10 mouse cellular contexts compared by ENCODE assay signal in the genomic region with DNA sequence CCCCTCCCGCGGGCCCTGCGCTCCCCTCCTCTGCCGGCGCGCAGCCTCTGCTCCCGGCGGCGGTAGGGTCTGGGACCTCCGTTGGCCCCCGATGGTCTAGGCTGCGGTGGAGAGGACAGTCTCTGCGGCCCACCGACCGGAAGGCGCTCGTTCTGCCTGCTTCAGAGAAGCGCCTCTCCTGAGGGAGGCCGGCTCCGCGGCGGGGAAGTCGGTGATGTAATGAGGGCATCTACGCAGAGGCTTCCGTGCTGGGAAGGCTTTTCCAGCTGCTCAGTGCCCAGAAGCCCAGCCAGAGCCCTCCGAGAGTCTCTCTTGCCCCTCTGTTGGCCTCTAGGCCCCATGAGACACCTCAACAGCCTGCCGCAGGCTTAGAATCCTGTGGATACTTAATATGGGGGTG.
DNase-seq lines count a peak whose midpoint lies in the region; ATAC-seq and TF ChIP-seq lines count a peak whose summit lies in the region.
"Had no signal": no experiment of that assay in that cellular context is flagged by ENCODE, and none has a peak within 500 bp of the region (broad histone marks: within the 10 kb centered on the region; RNA-seq: fewer than 3 reads in every experiment).

No protein-coding gene starts in this region.

- DNase-seq in frontal cortex, postnatal 14 days (ENCODE audit: low spot score in 2 of 2), result no peak
- no peak for DNase-seq in testis, postnatal 14 days (ENCODE audit: low spot score)
- DNase-seq in thymus, postnatal 14 days, result no peak
- DNase-seq in heart, adult 18-20 months, result no peak
- no peak for DNase-seq in heart, postnatal 10 days
- DNase-seq: cerebellum, adult 11-12 months; lung, postnatal 36 days had no signal

- H3K4me3 ChIP-seq in testis, adult 2 months (ENCODE audit: control insufficient read depth, low read depth, low read length), result peak overlapping the region; percentile 26; the same call in 1 of the 2 replicates
- peak overlapping the region; percentile 21 for H3K4me3 ChIP-seq in limb, embryonic 15.5 days

- H3K9me3 ChIP-seq in limb, embryonic 15.5 days, result no peaks in the 10 kb centered on the region

- TF ChIP-seq POLR2A in testis, adult 2 months (IDR thresholded peaks at IDR 0.05; ENCODE audit: control insufficient read depth, low read depth, low read length), result no peak

- no peak overlapping the region for H3K27ac ChIP-seq in testis, adult 2 months (ENCODE audit: control insufficient read depth, insufficient read depth, low read depth, low read length)
- no peak overlapping the region for H3K27ac ChIP-seq in limb, embryonic 15.5 days

- H3K27me3 ChIP-seq in testis, adult 2 months (ENCODE audit: control insufficient read depth, insufficient read depth, low read length), result no peaks in the 10 kb centered on the region
- H3K27me3 ChIP-seq in limb, embryonic 15.5 days, result peaks cover 86% of the 10 kb centered on the region

- no peak for TF ChIP-seq CTCF in testis, adult 2 months (IDR thresholded peaks at IDR 0.05; ENCODE audit: control insufficient read depth, insufficient read depth, insufficient replicate concordance, low read depth, low read length)

- intact Hi-C loops in heart, postnatal 10 days (cut with DNase I), result no loop called here

- H3K9ac ChIP-seq in limb, embryonic 15.5 days, result no peak overlapping the region

- 2% methylated on average over 25 of the region's 27 CpGs for WGBS in limb, embryonic 15.5 days

- H3K4me2 ChIP-seq in limb, embryonic 15.5 days, result peak overlapping the region; percentile 37

- ATAC-seq in frontal cortex, adult (ENCODE audit: low TSS enrichment), result peak; percentile 51
- ATAC-seq in limb, embryonic 15.5 days (ENCODE audit: insufficient number of reproducible peaks, low FRiP score, low TSS enrichment, low read depth), result no peak

- H3K4me1 ChIP-seq in testis, adult 2 months (ENCODE audit: control insufficient read depth, insufficient read depth, low read length), result peaks cover 7% of the 10 kb centered on the region
- H3K4me1 ChIP-seq in limb, embryonic 15.5 days, result peaks cover 16% of the 10 kb centered on the region

- no peaks in the 10 kb centered on the region for H3K36me3 ChIP-seq in testis, adult 2 months (ENCODE audit: control insufficient read depth, insufficient read depth, low read length)
- H3K36me3 ChIP-seq in limb, embryonic 15.5 days, result no peaks in the 10 kb centered on the region
